Mouse (Mus musculus): ENCODE measurements at regions not wholly inside any gene's neighbourhood (a gene's known extent, or its start where the extent isn't known, plus 50 kb on each side); places are given as distances from the start of the nearest gene placed in this dataset.

DNA sequence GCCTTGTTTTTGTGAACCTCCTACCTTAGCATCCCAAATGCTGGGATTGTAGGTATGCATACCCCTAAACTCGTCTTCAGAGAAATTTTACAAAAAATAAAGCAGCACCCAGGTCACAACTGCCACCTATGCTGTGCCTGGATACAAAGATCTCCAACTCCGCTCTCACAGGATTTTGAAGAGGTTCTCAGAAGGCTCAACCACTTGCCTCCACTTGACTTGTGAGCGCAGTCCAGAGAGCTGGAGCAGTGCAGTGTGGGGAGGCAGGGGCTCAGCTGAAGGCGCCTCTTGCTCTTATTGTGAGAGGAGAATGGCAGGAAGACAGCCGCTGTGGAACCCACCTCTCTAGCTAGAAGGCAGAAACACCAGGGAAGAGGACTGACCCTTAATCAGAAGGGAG is 182.9 kb downstream of the Rap2a start:
- DNase-seq (ENCODE audit: low read depth): no peak

GRCm38 (mm10) chr14:120669665-120670064 is 191.4 kb downstream of the Rap2a start:
- no peak for DNase-seq (ENCODE audit: low read depth)

DNA sequence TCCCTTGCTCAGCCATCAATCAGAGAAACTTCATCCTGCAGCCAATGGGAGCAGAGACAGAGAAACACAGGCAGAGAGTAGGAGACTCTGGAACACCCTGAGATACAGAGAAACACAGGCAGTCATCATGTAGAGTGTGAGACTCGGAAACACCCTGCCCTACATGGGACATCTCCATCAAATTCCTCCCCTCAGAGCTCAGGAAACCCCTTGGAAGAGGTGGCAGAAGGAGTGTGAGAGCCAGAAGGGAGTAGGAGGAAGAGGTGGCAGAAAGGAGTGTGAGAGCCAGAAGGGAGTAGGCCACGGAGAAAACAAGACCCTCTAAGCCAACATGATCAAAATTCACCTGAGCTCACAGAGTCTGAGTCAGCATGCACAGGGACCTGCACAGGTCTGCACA is 197.5 kb downstream of the Rap2a start:
- no peak for DNase-seq (ENCODE audit: low read depth)

GRCm38 (mm10) chr14:120678533-120678932 is 200.3 kb downstream of the Rap2a start:
- no peak for DNase-seq (ENCODE audit: low read depth)

GRCm38 (mm10) chr14:120679072-120679471 is 200.8 kb downstream of the Rap2a start:
- no peak for DNase-seq (ENCODE audit: low read depth)

- DNase-seq (ENCODE audit: low read depth): no peak
Measured at GRCm38 (mm10) chr14:120680272-120680671, 202.0 kb downstream of the Rap2a start.

DNA sequence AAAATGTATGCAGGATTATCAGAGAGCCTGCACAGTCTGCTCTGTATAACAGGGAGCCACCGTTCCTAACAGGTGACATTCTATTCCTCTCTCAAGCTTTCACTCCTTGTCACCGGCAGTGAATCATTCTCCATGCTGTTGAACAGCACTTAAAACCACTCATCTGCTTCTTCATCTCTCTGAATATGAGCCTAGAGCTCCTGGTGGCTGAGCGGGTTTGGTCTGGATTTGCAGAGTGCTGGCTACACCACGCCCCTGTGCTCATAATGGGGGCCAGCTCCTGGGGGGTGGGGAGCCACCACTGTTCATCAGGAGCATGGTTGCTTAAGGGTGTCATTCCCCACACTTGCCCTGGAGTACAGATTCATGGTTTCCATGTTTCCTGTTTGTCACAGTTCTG is 207.0 kb downstream of the Rap2a start:
- DNase-seq (ENCODE audit: low read depth): no peak

GRCm38 (mm10) chr14:120685877-120686276 is 207.6 kb downstream of the Rap2a start:
- DNase-seq (ENCODE audit: low read depth): peak; percentile 7

- no peak for DNase-seq (ENCODE audit: low read depth)
Measured at GRCm38 (mm10) chr14:120686751-120687150, 208.5 kb downstream of the Rap2a start.

GRCm38 (mm10) chr14:120699378-120699777 is 211.6 kb upstream of the Ipo5 start:
- no peak for DNase-seq (ENCODE audit: low read depth)

DNA sequence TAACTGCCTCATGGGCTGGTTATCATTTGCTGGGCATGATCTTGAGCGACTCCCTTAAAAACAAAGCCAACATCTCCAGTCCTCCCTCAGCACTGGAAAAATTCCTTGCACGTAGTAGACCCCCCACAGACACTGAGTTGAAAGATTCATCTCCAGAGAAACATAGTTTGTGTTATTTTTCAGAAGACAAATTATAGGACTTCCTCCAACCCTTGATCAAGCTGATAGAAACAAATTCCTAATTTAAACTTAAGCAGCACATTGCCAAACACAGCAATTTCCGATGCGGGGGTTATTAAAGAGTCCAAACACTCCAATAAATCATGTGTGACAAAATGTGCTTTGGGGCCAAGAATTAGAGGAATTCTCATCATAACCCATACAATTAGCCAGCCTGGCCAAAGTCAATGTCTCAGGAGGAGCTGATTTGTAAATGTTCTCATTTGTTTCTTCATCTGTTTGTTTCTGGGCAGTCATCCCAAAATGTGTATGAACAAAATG is 205.7 kb upstream of the Ipo5 start:
- no peak for DNase-seq (ENCODE audit: low read depth)

GRCm38 (mm10) chr14:120710782-120711181 is 200.2 kb upstream of the Ipo5 start:
- no peak for DNase-seq (ENCODE audit: low read depth)

DNA sequence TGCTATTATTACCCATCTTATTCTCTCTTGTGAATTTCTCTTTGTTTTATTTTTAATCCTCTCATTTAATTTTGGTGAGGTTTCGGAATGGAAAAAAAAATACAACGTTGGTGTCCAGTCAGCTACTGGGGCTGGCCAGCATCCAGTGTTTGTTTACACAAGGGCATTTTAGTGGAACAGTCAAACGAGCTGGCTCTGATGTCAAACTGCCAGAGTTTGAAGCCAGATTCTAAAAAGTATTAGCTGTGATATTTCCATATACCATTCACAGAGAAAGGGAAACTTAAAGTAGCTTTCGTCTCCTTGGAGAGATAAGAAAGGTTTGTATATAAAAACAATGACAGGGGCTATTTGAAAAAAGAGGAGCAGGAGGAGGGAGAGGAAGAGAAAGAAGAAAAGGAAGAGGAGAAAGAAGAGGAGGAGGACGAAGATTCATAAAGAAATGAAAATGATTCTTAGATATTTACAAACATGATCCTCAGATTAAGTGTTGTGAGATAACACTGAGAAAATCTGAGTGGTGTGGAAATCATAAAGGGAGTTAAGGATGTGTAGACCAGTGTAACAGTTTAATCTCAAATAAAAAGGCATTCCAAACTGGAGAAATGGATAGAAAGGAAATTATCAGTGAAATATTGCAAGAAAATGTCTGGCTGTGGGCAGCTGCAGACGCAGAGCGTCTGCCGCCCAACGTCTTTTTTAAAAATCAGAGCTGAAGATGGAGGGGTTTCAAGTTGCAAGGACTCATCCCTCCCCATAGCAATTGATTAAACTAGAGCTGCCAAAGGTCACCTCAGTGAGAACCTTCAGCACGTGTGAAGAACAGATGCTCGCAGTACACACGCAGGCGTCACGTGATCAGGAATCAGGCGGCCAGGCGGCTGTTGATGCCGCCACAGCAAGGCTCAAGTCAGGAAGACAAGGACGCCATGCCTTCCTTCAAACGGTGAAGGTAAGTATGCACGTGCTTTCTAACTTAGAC is 190.3 kb upstream of the Ipo5 start:
- DNase-seq (ENCODE audit: low read depth): no peak

DNA sequence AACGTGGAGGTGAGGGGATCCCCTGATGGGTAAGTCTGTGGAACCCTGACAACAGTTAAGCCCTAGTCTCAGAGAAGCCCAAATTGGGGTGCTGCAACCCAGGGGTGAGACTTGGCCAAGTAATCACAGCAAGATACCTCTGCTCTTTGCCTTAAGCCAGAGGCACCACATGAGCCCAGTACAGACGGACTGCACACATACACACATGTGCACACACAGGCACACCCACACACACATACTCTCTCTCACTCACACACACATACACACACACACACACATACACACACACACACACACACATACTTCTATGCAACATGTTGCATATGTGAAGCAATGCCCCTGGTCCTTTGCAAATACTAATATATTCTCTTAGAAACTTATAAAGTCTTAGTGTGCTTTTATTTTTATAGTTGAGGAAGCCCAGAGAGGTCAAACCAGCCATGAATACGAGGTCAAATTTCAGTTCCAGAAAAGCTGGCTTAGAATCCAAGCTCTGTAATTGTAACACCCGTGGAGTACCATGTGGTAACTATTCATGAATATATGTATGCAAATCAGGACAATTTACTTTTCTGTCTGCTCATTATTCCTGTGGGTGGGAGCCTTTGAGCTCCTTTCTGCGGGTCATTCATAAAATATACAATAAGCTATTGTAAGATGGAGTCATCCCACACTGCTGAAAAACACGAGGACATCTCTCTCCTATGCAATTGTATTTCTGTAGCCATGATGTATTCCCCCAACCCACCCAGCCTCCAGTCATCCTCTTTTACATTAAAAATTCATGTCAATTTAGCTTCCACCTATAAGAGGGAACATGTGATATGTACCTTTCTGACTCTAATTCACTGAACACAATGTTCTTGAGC is 189.2 kb upstream of the Ipo5 start:
- no peak for DNase-seq (ENCODE audit: low read depth)

GRCm38 (mm10) chr14:120722546-120723112 is 188.4 kb upstream of the Ipo5 start:
- DNase-seq (ENCODE audit: low read depth): no peak

GRCm38 (mm10) chr14:120728107-120728506 is 182.9 kb upstream of the Ipo5 start:
- no peak for DNase-seq (ENCODE audit: low read depth)

DNA sequence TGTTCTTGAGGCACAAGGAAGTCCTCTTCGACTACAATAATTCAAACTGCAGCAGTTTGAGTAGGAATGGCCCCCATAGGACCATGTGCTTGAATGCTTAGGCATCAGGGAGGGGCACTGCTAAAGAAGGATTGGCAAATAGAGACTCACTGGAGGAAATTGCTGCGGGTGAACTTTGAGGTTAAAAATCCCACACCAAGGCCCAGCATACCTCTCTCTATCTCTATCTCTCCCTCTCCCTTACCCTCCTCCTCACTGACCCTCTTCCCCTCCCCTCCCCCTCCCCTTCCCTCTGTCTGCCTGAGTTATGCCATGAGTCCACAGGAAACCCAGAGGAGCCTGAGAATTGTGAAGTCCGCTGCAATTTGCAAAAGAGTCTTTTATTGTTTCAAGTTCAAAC is 180.8 kb upstream of the Ipo5 start:
- no peak for DNase-seq (ENCODE audit: low read depth)

- DNase-seq (ENCODE audit: low read depth): no peak
Measured at GRCm38 (mm10) chr14:120731679-120732281, 179.2 kb upstream of the Ipo5 start.

DNA sequence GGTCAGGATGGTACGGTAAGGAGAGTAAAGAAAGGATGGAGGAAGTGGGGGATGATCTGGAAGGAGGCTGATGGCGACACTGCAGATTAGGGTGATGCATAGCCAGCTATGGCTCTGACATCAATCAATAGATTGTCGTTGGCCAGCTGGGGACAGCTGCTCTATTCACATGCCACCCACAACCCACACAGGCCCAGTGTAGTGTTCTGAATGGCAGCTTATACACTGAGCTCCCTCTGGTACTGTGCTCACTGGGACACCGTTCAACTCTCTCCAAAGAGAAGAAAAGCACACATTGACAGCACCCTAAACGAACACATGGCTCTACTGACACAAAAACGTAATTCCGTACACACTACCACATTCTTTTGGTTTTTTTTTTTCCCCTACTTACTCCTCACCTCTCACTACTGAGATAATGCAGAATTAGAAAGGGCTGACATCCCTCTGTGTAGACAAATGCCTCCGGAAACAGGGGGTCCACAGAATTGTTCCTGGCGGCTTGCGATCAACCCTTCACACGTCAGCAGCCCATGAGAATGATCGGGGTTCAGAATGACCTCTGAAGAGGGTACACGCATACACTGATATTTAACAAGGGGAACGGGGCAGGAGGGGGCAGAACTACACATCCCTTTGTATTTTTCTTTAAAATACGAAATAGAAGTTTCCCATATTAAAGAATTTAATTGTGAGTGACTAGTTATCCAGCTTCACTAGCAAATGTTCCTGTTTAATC is 178.5 kb upstream of the Ipo5 start:
- DNase-seq (ENCODE audit: low read depth): no peak

GRCm38 (mm10) chr14:120741492-120742054 is 169.5 kb upstream of the Ipo5 start:
- no peak for DNase-seq (ENCODE audit: low read depth)

DNA sequence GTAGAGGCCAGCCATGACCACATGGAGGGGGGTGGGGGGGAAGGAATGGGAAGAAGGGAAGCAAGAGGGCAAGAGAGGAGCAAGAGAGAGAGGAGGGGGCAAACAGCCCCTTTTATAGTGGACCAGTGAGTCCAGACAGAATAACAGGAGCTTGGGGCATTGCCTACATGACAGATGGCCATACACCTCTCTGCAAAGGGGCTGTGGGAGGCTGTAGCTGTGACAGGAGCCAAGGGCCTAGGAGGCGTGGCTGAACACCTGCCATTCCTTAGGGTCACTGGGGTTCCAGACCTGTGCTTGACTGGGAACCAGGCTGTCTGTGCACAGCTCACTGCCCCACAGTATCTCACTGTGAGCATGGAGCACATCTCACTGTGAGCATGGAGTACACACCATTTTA is 157.0 kb upstream of the Ipo5 start:
- no peak for DNase-seq (ENCODE audit: low read depth)

Measured in naive thymus-derived CD4-positive, alpha-beta T cell, adult 2 months (primary cell).